Mouse (Mus musculus): ENCODE data around the gene Fam193a. TPM values are rescaled to one million over a fixed set of nuclear protein-coding genes. Genes with fewer than 3 reads are reported as not detected.
A peak's percentile ranks its signal among the peaks of the same experiment; 100 is the strongest.

Fam193a gene
- total RNA-seq, 2 experiments from 2014 or later = 41.0 to 41.8 TPM

DNA sequence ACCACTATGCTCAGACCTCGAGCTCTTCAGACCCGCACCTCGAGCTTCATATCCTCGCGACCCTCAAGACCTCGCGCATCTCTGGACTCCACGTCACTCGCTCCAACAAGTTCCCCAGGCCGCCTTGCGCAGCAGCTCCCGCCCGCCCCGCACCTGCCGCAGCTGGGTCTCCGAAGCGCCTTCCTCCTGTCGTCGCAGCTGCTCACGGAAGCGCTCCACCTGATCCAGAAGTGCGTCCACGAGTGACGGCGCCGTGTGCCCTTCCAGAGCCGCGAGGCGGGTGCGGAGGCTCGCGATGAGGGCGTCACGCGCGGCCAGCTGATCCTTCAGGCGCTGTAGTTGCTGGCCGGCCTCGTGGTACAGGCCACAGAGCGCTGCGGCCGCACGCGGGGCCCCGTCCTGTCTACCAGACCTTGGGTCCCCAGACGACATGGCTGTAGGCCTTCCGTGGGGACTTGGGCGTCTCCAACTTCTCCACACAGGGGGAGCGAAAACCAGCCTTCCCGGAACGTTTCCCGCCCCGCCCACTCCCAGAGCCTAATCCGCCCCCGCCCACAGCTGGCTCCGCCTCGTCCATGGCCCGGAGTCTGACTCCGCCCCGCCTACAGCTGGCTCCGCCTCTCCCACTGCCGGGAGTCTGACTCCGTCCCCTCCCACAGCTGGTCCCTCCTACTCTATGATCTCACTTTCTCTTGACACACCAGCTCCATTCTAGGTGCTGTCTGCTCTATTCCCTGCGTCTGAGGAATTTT is 143.9 kb downstream of the Fam193a start, which contains the start of gene Tnip2:
Tnip2 (minus strand) TSS at position 526 of the 752 bp plus-strand sequence.
- intact Hi-C loops (cut with DNase I) = no loop called here
- peak; percentile 91 to 93 for DNase-seq (ENCODE audit: low spot score in 2 of 2)

DNA sequence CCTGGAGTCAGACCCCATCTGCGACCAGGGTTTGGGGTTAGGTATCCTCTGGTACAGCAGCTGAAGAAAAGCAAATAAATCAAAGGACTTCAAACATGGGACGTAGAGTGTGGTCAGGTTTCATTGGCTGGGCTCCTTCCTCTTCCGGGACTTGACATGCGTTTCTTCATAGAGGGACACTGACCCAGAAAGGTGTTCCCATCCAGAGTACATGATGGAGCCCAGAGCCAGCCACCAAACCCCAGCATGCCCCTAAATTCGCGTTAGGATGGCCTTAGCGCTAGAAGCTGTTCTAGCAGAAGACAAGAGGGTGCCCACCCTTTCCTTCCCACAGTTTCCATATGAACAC is 144.5 kb downstream of the Fam193a start:
- DNase-seq (ENCODE audit: low spot score in 2 of 2) = no peak
- intact Hi-C loops (cut with DNase I) = no loop called here

GRCm38 (mm10) chr5:34515096-34515495 is 145.4 kb downstream of the Fam193a start:
- DNase-seq (ENCODE audit: low spot score in 2 of 2) = no peak
- intact Hi-C loops (cut with DNase I) = no loop called here

GRCm38 (mm10) chr5:34517913-34518312 is 148.2 kb downstream of the Fam193a start:
- intact Hi-C loops (cut with DNase I) = loop anchor here (2.0 kb wide), 1 partner anchor 125 kb away; no protein-coding TSS in a partner anchor
- DNase-seq (ENCODE audit: low spot score in 2 of 2) = peak; percentile 48 to 78

DNA sequence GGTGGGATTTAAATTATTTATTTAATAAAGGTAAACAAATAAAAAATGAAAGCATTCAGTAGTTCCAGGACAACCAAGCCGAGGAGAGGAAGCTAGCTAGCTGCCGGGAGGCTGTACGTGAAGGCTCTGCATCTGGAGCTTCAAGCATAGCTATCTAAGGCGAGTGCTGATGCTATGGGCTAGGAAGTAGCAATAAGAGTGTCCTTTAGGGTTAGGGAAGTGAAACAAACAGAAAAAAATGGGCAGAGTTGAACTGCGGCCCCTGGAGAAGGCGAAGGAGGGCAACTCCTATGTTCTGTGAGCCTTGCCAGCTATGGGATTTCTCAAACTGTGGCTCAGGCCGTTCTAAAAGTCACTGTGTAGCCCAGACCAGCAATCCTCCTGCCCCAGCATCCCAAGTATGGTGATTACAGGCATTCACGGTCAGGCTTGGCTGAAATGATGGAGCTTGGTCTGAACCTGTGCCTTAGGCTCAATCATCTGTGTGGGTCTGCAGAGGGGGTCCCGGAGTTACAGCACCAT is 149.7 kb downstream of the Fam193a start:
- no peak for DNase-seq (ENCODE audit: low spot score in 2 of 2)
- intact Hi-C loops (cut with DNase I) = loop anchor here (2.0 kb wide), 1 partner anchor 123 kb away; no protein-coding TSS in a partner anchor

GRCm38 (mm10) chr5:34520458-34521209 is 150.9 kb downstream of the Fam193a start:
- DNase-seq (ENCODE audit: low spot score in 2 of 2) = peak; percentile 28 to 60
- intact Hi-C loops (cut with DNase I) = no loop called here

GRCm38 (mm10) chr5:34521337-34521736 is 151.6 kb downstream of the Fam193a start:
- intact Hi-C loops (cut with DNase I) = no loop called here
- no peak for DNase-seq (ENCODE audit: low spot score in 2 of 2)

GRCm38 (mm10) chr5:34523958-34524485 is 154.3 kb downstream of the Fam193a start:
- intact Hi-C loops (cut with DNase I) = no loop called here
- no peak for DNase-seq (ENCODE audit: low spot score in 2 of 2)

- DNase-seq (ENCODE audit: low spot score in 2 of 2) = no peak
- intact Hi-C loops (cut with DNase I) = no loop called here
Observed at GRCm38 (mm10) chr5:34524511-34524910, 154.8 kb downstream of the Fam193a start.

DNA sequence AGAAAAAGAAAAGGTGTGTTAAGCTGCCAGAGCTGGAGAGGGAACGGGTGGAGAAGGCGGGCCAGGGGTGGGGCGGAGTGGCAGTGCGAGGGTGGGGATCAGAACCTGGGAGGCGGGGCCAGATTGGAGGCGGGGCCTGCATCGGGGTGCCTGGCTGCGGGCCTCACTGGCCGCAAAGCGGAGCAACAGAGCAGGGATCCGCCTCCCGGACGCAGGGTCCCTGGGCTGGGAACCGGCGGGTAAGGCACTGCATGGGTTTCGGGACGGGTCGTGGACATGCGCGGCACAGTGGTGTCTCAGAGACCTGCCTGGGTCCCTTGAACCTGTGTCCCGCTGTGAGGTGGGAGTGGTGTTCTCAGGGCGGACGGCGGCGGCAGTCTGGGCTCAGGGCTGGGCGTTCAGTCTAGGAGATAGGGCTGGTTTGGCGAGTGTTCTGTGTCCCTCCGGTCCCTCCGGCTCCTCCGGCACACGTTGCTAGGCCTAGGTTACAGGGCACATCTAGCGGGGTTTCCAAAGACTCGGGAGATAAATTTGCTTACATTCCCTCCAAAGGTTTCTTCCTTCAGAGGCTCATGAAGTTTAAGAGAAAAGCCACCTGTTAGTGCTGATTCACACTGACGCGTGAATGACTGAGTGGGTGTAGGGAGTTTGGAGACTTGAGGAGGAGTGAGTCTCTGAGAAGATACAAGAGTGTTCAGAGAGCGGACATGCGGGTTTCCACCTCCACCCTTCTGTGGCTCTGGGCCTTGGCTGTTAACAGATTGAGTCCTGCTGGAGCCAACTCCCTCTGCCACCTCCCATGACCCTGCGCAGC is 156.1 kb downstream of the Fam193a start, which contains the start of gene Sh3bp2:
Sh3bp2 (plus strand) TSS at position 176 of the 814 bp plus-strand sequence.
- intact Hi-C loops (cut with DNase I) = no loop called here
- peak; percentile 78 to 82 for DNase-seq (ENCODE audit: low spot score in 2 of 2)

DNA sequence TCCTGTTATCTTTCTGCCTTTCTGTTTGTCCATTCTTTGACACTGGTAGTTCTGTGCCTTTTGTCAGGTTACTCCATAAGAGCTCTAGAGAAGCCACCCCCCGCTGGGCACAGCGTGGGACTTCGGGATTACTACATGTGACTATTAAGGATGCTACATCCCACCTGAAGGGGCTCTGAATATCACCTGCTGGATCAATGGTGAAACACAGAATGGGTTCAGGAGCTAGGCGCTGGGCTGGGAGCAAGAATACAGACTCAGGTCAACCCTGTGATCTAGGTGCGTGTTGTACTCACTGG is 156.7 kb downstream of the Fam193a start:
- DNase-seq (ENCODE audit: low spot score in 2 of 2) = no peak
- intact Hi-C loops (cut with DNase I) = no loop called here

GRCm38 (mm10) chr5:34527352-34527751 is 157.6 kb downstream of the Fam193a start:
- intact Hi-C loops (cut with DNase I) = no loop called here

GRCm38 (mm10) chr5:34528724-34529123 is 159.0 kb downstream of the Fam193a start:
- no peak for DNase-seq (ENCODE audit: low spot score in 2 of 2)
- intact Hi-C loops (cut with DNase I) = no loop called here

More at GRCm38 (mm10) chr5:34527352-34527751, 157.6 kb downstream of the Fam193a start:
- DNase-seq (ENCODE audit: low spot score in 2 of 2) = no peak

GRCm38 (mm10) chr5:34530116-34530515 is 160.4 kb downstream of the Fam193a start:
- intact Hi-C loops (cut with DNase I) = no loop called here

GRCm38 (mm10) chr5:34530687-34531086 is 161.0 kb downstream of the Fam193a start:
- intact Hi-C loops (cut with DNase I) = no loop called here
- DNase-seq (ENCODE audit: low spot score in 2 of 2) = no peak

More at GRCm38 (mm10) chr5:34530116-34530515, 160.4 kb downstream of the Fam193a start:
- DNase-seq (ENCODE audit: low spot score in 2 of 2) = no peak

DNA sequence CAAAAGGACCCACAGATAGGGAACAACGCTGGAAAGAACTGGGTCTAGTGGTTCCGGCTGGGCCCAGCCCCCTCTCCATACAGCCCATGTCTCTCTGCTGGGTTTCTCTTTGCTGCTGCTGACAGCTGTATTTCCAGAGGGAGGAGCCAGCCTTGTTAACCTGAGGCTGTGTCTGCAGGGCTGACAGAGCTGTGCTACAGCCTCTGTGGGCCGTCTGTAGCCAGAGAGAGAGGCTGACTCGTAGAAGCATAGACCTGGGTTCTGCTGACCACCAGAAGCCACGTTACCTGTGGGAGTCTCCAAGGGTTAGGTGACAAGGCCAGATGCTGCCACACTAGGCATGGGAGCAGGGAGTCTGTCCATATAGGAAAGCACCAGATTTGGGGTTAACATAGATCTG is 163.3 kb downstream of the Fam193a start:
- intact Hi-C loops (cut with DNase I) = no loop called here
- no peak for DNase-seq (ENCODE audit: low spot score in 2 of 2)

DNA sequence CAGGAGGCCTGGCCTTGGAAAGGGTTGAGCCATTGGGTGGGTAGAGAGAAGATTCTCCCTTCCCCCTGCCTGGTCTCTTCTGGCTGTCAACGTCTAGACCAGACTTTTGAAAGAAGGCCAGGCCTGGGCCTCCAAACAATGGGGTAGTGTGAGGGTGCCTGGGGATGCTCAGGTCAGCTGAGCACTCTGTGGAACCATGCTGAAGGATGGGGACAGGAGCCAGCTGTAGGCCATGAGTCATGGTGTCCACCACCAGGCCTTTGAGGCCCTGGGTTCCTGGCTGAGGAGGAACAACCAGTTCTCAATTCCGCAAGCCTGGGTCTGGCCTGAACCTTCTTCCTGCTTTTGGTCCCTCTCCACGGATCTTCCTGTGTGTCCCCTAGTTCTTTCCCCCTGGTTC is 164.1 kb downstream of the Fam193a start:
- no peak for DNase-seq (ENCODE audit: low spot score in 2 of 2)
- intact Hi-C loops (cut with DNase I) = no loop called here

DNA sequence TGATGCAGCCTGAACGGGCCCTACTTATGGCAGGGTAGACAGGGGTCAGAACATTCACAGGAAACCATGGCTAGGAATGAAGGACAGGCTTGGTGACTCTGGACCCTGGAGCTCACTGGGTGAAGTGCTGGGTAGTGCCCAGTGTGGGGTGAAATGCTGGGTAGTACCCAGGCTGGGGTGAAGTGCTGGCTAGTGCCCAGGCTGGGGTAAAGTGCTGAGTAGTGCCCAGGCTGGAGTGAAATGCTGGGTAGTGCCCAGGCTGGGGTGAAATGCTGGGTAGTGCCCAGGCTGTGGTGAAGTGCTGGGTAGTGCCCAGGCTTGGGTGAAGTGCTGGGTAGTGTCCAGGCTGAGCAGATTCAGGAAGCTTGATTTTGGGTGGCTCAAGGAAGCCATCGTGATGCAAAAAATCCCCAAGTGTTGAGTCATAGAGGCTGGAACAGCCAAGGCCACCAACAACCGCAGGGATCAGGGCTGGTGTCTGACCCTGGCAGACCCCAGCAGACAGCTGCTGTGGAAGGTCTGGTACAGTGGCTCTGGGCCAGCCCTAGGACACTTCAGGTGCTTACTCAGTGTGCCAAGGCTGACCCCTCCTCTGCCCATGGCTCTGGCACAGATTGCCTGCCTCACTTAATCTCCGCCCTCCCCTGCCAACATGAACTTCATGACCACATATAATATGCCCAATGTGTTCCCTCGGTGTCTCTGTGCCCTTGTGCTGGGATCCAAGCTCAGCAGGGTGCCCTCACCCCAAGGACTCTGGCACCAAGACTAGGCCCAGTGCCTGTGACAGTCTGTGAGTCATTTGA is 165.2 kb downstream of the Fam193a start:
- no peak for DNase-seq (ENCODE audit: low spot score in 2 of 2)

GRCm38 (mm10) chr5:34535831-34536230 is 166.1 kb downstream of the Fam193a start:
- no peak for DNase-seq (ENCODE audit: low spot score in 2 of 2)
- intact Hi-C loops (cut with DNase I) = no loop called here

More for the DNA sequence above, 165.2 kb downstream of the Fam193a start:
- intact Hi-C loops (cut with DNase I) = no loop called here
